Mouse (Mus musculus) kidney, postnatal 14 days (tissue): ENCODE data around the gene Pus1.
A peak's percentile ranks its signal among the peaks of the same experiment; 100 is the strongest.

Experiments
- DNase-seq: peaks from one replicate; pipeline ENCODE4 v3.0.0; 2022; ENCODE audit warnings: mixed read lengths

Gene Pus1

GRCm38 (mm10) chr5:110779998-110780760 lies at the start of gene Pus1:
TSS of gene Pus1 (minus strand) at chr5:110780659.
- peak; percentile 96 for DNase-seq

DNA sequence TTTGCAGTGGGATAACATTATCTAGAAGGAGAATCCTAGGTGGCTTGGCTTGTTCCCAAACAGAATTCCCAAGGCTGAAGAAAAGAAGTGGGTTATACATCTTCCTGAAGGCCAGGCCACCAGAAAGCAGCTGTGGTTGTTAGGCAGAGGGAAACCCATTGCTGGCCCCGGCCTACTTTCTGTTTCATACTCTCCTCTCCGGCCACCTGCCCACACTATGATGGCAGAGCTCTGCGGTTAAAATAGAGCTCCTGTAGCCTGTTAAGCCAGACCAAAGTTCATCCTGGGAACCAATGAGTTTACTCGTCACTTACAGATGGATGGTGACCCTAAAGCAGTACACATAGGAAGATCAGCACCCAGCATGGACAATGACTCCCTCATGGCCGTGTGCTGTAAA lies 47.1 kb upstream of the Pus1 start:
- DNase-seq: no peak

- peak; percentile 63 for DNase-seq
Measured at GRCm38 (mm10) chr5:110826781-110827495, 46.5 kb upstream of the Pus1 start.

- no peak for DNase-seq
Measured at GRCm38 (mm10) chr5:110824421-110824820, 44.0 kb upstream of the Pus1 start.

- DNase-seq: peak; percentile 100
Measured at GRCm38 (mm10) chr5:110809667-110810325, 29.3 kb upstream of the Pus1 start, which contains the start of gene Ulk1. TSS of gene Ulk1 (minus strand) at chr5:110810097.

GRCm38 (mm10) chr5:110808821-110809666 lies 28.6 kb upstream of the Pus1 start:
- peak; percentile 48 for DNase-seq

DNA sequence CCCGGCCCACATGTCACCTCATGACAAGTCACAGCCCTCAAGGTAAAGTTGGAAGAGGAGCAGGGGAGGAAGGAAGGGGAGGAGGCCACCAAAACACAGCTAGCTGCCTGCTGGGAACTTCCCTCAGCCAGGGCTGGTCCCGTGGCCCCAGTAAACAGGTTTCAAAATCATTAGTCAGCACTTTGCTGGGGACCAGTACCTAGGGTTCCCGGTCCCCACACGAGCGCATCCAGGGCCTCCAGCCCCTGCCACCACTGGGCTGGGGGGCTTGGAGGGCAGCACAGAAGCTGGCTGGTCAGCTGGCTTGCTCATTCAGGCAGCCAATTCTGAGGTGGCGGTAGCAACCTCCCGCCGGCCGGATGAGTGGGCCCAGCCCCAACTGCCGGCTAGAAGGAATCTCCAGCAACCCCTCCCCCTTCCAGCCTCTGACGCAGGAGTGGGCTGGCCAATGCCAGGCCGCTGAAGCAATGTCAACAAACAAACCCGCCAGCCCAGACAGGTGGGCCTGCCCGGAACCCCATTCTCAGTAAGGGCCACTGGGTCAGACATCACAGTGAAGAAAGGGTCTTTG lies 27.7 kb upstream of the Pus1 start:
- DNase-seq: peak; percentile 94

DNA sequence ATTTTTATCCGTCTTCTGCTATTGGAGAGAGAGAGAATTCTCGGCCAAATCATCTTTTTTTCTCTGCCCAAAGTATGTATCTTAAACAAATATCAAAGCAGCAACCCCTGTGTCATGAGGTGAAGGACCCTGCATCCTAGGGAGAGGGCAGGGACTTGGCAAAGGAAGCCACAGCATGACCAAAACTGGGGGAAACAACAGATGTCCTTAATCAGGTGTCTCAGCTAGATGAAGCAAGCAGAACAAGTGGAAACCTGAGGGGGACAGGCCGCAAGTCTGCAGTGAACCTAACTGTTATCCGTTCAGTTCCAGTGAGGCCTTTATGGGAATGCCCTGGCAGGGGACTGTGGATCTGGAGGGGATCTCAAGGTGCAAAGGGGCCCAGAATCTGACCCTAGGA lies 27.0 kb upstream of the Pus1 start:
- DNase-seq: no peak

- no peak for DNase-seq
Measured at GRCm38 (mm10) chr5:110806676-110807075, 26.2 kb upstream of the Pus1 start.

GRCm38 (mm10) chr5:110806154-110806553 lies 25.7 kb upstream of the Pus1 start:
- no peak for DNase-seq

- no peak for DNase-seq
Measured at GRCm38 (mm10) chr5:110804012-110804743, 23.7 kb upstream of the Pus1 start.

GRCm38 (mm10) chr5:110802809-110803208 lies 22.4 kb upstream of the Pus1 start:
- DNase-seq: no peak

DNA sequence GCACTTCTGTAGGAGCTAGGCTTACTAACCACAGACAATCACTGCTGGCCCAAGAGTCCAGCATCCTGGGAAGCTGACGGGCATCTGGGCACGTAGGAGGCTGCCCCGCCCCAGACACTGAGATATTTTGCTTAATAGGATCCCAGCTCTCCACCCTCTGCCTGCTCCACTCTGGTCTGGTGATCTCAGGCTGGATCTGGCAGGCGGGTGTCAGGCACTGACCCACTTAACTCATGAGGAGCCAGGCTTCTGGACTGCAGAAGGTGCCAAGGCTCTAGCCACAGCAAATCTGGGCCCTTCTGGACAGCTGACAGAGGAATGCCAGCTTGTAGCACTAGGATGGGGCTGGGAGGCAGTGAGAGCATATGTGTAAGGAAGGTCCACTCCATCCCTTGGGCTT lies 21.7 kb upstream of the Pus1 start:
- DNase-seq: no peak

GRCm38 (mm10) chr5:110801036-110801624 lies 20.7 kb upstream of the Pus1 start:
- peak; percentile 34 for DNase-seq

- peak; percentile 80 for DNase-seq
Measured at GRCm38 (mm10) chr5:110797696-110798095, 17.2 kb upstream of the Pus1 start.

DNA sequence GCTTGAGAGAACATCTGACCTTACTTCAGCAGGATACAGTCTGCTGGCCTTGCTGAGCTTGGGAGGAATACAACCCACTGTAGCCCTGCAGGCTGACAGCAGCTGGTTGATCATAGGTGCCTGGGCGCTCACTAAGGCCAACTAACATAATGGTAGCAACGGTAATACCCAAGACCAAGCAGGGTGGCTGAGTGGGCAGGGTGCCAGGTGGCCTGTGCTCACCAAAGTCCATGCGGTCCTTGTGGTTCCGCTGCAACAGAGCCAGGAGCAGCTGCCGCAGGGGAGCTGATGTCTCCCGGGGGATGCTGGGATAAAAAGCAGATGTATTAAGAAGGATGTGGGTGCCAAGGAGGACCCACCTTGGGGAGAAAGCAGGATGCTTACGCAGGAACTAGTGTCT lies 13.9 kb upstream of the Pus1 start:
- DNase-seq: peak; percentile 64

GRCm38 (mm10) chr5:110788684-110789083 lies 8.2 kb upstream of the Pus1 start:
- DNase-seq: peak; percentile 45

DNA sequence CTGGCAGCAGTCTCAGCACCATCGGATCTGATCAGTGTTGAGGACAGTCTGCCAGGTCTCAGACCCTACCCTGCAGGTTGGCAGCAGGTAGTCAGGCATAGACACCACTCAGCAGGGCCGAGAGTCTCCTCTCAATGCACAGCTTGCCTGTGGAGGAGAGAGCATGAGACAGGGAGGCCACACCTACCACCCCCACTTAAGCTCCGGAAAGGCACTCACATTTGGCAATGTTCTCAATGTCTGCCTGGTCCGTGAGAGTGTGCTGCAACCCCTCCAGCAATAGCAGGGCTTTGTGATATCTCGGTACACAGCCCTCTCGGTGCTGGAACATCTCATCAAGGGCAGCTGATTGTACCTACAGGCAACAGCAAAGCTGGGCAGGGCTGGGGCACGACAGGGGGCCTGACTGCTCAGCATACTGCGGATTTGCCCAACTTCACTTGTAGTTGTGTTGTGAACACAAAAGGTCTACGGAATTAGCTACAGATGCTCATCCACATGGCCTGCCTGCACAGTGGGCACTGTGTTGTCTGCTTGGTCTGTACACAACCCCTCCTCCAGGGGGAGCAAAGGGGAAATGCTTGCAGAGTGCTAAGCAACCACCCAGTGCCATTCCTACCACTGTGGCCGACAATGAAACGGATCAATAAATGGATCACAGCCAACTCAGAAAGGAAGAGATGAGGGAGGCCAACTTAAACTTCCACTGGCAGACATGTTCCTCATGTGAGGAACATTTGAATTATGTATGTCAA lies 5.8 kb upstream of the Pus1 start:
- no peak for DNase-seq

- no peak for DNase-seq
Measured at GRCm38 (mm10) chr5:110783150-110783549, 2.7 kb upstream of the Pus1 start.

DNA sequence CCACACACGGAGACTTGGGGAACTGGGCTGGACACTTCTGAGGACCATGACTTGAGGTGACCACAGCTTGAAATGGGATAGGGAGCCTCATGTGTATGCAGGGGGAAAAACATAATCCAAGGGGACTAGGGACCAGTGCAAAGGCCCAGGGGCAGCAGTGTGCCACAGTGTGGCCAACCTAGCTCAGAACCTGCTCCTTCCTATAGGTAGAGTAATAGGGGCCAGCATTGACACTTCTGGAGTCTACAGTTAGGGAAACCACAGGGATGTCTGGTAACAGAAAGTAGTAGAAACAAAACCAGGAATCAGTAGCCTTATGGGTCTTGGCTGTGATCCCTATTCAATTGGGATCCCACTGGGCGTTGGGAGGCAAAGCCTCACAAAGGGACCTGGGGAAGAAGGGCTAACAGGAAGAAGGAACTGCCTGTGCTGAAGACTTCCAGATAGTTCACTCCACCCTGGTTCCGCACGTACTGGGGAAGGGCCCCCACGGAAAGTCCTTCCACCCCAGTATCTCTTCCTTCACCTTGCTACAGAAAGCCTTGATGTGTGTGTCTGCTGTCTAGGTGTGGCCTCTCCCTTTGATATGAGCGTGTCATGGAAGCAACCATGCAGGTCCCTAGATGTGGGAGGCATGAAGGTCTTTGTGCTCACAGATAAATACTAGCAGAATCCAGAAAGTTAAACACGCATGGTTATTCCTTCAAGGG lies 1.2 kb upstream of the Pus1 start:
- DNase-seq: no peak
